Mouse (Mus musculus) layer of hippocampus, adult 2 months (tissue): ENCODE results near the gene Evc. TPM values are rescaled to one million over a fixed set of nuclear protein-coding genes. Genes with fewer than 3 reads are reported as not detected.

Source experiments
- DNase-seq, 2 experiments: peaks; one replicate each; pipeline ENCODE4 v3.0.0; 2022; ENCODE audit warnings: low spot score in 2 of 2
- H3K27ac ChIP-seq: fragments of 200-600 bp; 2 replicates; pipeline ENCODE4 v1.8.1; 2022
- H3K4me3 ChIP-seq: fragments of 200-600 bp; 2 replicates; pipeline ENCODE4 v1.8.1; 2022; ENCODE audit warnings: mild to moderate bottlenecking
- CTCF ChIP-seq: fragments of 200-600 bp; conservative IDR thresholded peaks from 2 replicates; pipeline ENCODE4 v1.8.1; 2022; ENCODE audit warnings: antibody characterized with exemption, mild to moderate bottlenecking, moderate library complexity
- total RNA-seq, 2 experiments: library from RNA; stranded (reverse); gene quantifications; 2 replicates each; pipeline ENCODE4 v1.2.3; 2021

The Evc gene
- total RNA-seq, 2 experiments from 2014 or later: 16.4 to 16.8 TPM

DNA sequence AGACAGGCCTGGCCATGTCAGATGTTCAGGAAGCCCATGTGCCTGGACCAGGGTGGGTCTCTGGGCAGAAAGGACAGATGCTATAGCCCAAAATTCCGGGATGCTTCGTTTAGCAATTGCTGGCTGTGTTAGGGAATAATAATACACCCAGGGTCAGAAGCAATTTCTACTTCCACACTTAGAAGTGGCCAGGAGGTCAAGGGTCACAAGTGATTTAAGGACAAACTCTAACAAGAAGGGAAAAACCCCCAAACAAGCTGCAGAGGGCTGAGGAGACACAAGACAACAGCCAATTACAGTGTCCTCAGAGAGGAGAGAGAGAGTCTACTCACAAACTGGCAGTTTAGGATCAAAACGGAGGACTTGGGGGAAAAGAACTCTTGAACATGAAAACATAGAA is 1.6 kb downstream of the Evc start:
- DNase-seq: no peak
- no peak overlapping the region for H3K4me3 ChIP-seq
- H3K27ac ChIP-seq: no peak overlapping the region
- TF ChIP-seq CTCF: no peak

DNA sequence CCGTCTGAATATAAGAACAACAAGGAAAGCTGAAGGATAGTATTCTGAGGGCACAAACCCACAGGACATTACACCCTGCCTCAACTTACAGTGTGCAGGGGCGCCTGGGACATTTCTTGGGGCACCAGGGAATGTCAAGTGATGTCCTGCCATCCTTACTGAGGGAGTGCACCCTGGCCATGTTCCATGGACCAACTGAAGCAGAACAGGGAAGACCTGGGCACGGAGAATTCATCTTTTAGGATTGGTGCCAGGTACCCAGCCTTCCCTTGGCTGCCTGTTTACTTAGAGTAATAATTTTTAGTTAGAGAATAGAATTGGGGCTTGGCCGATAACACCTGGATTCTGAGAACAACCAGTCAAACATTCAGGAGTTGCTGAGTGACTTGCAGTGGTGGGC is 4.6 kb downstream of the Evc start:
- DNase-seq: no peak
- Histone ChIP-seq H3K4me3 (no peak overlapping the region), H3K27ac (no peak overlapping the region)
- TF ChIP-seq CTCF: no peak

DNA sequence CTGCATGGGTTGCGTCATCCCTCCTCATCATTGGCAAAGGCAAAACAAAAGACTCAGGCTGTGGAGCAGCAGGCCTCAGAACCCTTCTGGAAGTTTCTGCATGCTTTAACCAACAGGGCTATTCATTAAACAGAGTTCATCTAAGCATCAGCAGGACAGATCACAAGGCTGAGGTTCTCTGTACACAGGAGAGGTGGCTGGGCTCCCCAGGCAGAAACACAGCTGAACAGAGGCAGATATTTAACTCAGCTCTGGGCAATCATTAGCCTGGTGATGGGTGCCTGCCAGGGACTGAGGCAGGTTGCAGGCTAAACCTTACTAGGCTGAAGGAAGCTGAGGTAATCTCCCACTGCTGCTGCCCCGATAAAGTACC is 5.6 kb downstream of the Evc start:
- no peak for TF ChIP-seq CTCF
- no peak overlapping the region for H3K27ac ChIP-seq
- H3K4me3 ChIP-seq: no peak overlapping the region
- no peak for DNase-seq

DNA sequence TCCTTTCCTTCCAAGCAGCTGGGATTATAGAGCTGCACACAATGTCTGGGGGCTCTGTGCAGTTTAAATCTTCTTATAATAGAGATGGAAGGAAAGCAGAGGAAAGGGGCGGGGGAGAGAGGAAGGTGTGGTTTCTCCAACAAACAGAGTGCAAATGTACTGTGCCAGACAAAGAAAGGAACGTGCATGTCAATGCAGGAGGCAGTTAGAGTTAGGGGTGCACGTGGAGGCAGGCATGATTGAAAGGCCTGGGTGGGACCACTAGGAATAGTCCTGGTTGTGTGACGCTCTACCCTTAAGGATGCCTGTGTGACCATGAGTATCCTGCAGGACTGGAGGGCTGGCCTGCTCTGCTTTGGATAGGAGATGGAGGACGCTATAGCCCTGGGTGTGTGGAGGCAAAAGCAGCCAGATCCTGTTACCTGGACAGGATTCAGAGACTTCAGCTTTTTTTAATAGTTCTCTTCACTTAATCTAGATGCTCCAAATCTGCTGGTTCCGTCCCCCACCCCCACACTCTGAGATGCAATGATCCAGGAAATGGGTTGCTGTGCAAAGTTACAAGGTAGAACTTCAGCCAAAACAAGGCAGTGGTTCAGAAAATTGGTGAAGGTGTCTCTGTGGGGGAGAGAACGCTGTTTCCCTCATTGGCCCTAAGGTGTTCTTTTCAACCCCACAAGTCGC is 6.1 kb downstream of the Evc start:
- no peak for TF ChIP-seq CTCF
- Histone ChIP-seq H3K27ac (no peak overlapping the region), H3K4me3 (no peak overlapping the region)
- DNase-seq: no peak

DNA sequence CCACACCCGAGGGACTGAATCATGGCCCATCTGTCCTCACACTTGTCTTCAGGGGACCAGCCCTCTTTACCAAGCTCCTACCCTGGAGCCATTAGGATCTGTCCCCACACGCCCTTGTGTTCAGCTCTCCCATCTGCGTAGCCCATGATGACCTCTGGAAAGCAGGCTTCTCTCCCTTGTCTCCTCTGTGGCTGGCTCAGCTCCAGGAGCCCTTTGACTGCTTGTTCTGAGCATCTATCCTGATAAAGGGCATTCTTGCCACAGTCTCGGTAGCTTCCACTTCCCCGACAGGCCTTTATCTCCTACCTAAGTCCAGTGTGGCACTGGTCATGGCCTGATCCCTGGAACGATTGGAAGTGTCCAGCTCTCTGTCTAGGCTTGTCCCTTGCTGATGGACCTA is 10.0 kb downstream of the Evc start:
- Histone ChIP-seq H3K27ac (no peak overlapping the region), H3K4me3 (no peak overlapping the region)
- no peak for TF ChIP-seq CTCF
- DNase-seq: no peak

DNA sequence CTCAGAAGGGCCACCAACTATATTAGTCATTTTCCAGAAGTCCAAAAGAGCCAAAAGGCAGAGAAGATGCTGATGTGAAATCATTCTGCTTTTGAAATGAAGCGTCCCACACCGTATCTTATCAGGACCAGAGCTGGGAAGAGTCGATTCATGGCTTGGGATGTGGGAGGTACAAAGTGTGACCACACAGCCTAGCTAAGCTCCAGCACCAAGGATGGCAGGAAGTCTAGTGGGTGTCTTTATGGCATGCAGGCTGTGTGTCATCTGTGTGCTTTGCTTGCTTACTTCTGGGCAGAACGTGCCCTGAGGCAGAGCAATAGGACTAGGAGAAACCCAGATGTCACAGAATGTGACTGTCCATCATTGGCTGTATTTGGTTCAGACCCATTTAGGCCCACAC is 15.9 kb downstream of the Evc start:
- H3K4me3 ChIP-seq: no peak overlapping the region
- no peak for TF ChIP-seq CTCF
- peak overlapping the region; percentile 61; the same call in 1 of the 2 replicates for H3K27ac ChIP-seq
- no peak for DNase-seq

DNA sequence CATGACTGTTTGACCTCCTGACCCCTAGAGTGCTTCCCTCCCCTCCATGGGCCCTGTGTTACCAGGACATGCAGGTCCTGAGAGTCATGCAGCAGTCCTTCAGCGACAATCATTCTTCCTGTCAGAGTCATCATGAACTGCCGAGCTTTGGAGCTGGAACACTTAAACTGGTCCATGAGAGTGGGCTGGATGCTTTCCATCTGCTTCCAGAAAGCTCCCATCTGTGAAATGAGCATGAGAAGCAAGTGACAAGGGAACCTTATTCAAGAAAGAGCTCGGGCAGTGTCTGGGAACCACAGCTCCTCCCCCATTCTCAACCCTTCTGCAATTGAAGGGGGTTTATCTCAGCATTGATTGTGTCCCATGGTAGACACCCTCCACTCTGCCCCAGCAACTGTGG is 16.5 kb downstream of the Evc start:
- TF ChIP-seq CTCF: no peak
- Histone ChIP-seq H3K27ac (0 out of 2 replicates have a peak overlapping the region, but pooled peaks have one; percentile 61), H3K4me3 (no peak overlapping the region)
- peak; percentile 45 to 64 for DNase-seq

DNA sequence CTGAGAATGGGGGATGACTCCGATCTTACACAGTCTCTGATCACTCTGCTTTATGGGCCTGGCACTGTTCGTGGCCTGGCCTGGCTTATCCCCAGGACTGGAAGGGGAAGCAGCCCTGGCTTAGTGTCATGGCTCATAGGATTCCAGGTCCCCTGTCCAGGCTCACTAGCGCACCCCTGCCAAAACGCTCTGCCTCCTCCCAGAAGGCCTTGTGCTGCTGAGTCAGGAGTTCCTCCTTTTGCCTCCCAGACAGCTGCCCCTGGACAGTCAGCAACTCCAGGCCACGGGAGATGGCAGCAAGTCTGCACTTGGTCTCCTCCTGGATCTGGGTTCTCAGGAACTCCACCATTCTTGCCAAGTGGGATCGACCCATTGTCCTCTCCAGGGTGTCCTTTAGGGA is 18.0 kb downstream of the Evc start:
- Histone ChIP-seq H3K4me3 (no peak overlapping the region), H3K27ac (no peak overlapping the region)
- TF ChIP-seq CTCF: no peak
- no peak for DNase-seq

DNA sequence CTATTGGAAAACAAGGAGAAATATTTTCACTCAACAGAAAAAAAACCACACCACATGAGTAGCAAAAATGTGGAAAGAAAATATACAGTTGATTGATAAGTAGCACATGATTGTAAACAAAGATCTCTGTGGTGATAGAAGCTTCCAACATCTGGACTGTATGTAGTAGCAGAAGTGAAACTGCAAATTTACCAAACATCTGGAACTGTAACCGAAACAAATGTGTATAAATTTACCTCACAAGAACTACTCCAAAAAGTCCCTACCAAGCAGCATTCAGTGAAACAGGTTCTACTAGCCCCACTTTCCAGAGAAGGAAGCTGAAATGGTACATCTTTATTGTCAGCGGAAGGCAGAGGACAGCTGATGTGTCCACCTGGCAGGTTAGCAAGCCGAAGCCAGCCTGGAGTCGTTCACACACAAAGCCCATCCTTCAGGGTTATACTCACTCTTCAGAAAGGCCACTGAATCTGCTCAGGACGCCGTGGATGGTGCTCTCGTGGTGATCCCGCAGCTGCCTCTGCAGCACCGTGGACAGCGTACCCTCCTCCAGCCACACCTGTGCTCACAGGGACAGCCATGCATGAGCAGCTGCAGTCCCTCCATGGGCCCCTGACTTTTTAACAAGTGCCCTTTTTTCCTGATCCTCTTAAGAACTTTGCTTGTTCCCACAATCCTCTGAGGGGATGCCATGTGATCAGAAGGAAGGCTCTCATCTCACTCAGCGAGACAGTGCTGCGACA is 23.5 kb downstream of the Evc start:
- Histone ChIP-seq H3K4me3 (no peak overlapping the region), H3K27ac (no peak overlapping the region)
- no peak for TF ChIP-seq CTCF
- no peak for DNase-seq

DNA sequence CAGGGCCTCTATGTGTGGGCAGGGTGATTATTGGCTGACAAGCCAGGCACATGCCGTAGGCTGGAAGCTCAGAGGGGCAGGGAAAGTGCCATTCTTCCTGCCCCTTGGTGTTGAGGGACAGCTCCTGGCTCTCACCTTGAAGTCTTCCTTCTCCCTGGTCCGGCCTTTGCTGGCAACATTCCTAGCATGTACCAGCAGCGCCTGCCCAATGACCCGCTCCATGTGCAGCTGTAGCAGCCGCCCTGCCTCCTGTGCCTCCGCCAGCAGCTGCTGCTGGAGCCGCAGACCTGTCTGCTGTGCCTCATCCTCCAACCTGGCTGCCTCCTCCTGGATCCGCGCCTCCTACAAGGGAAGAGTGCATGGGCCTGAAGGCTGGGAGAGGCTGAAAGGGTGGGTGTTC is 26.7 kb downstream of the Evc start:
- H3K27ac ChIP-seq: no peak overlapping the region
- no peak for DNase-seq
- H3K4me3 ChIP-seq: no peak overlapping the region
- no peak for TF ChIP-seq CTCF

DNA sequence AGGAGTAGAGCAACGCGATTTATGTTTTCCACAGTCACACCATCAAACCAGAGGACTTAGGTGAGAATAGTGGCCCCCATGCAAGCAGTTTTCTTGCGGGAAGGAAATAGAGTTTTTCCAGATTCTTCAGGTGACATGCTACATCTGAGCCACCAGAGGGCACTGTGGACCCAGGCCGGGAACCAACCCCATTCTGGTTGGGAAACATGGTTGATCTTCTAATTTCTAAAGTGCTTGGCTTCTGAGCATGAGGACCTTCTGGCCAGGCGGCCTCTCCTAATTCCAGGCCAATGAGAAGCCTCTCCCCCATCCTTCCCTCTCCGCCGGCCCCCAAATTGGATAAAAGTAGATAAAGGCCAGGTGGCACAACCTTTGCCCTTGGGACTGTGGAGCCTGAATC is 38.3 kb downstream of the Evc start:
- H3K27ac ChIP-seq: no peak overlapping the region
- DNase-seq: peak in 1 of 2 experiments; percentile 55
- TF ChIP-seq CTCF: peak; percentile 90
- no peak overlapping the region for H3K4me3 ChIP-seq

DNA sequence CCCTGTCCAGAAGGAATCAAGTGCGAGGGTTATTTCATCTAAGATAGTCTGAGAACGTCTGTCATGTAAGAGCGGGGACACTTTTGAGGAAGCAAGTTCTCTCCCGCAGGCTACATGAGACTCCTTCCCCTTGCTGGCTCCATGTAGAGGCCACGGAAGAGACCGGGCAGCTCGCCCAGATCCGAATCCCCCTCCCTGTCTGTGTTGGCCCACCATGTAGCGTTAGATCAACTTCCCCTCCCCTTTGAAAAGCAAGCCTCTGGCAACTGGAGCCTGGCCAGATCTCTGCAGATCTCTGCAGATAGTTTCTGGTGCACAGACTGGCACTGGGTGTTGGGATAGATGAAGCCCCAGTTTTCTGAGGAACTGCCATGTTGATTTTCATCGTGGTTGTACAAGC is 40.0 kb downstream of the Evc start:
- no peak for DNase-seq
- no peak overlapping the region for H3K4me3 ChIP-seq
- H3K27ac ChIP-seq: no peak overlapping the region
- no peak for TF ChIP-seq CTCF

DNA sequence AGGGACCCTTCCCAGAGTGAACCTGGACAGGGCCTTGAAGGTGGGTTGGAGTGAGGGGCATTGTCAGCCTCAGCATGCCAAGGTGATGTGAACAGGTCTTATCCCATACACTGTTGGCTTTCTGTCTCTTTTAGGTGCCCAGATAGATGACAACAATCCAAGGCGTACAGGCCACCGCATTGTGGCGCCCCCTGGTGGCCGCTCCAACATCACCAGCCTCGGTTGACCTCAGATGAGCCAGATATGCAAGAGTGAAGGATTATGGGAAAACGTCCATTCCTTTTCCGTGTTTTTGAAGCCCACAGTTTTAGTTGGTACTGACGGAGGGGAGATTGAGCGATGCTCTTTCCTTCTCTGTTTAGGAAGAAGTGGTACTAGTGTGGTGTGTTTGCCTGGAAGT is 45.7 kb downstream of the Evc start:
- Histone ChIP-seq H3K4me3 (no peak overlapping the region), H3K27ac (no peak overlapping the region)
- TF ChIP-seq CTCF: peak; percentile 85
- DNase-seq: no peak

DNA sequence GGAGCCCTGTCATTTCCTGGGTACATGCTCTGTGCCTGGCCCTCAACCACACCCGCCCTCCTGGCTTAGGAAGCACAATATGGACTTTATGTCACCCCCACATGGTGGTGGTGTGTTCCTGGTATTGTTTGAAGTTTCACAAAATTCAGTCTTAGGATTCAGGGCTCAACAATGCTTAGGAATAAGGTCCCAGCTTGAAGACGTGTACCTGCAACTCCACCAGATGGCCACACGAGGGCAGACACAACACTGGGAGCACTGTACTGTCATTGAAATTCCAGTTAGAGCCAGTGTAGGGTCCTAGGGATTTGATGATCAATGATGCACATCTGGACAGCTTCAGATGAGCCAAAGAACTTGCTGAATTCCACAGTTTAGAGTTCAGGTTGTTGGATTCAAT is 47.5 kb downstream of the Evc start:
- peak; percentile 61 to 65 for DNase-seq
- peak overlapping the region; percentile 46; the same call in 1 of the 2 replicates for H3K27ac ChIP-seq
- TF ChIP-seq CTCF: peak; percentile 94
- H3K4me3 ChIP-seq: no peak overlapping the region
